Mouse (Mus musculus) ES-Bruce4 (cell line): Measurements from ENCODE around the gene Lrrfip2. TPM values are rescaled to one million over a fixed set of nuclear protein-coding genes. Genes with fewer than 3 reads are reported as not detected.

ENCODE experiments used
- H3K27ac ChIP-seq: 2 replicates; pipeline ENCODE4 v1.5.1; 2012; ENCODE audit warnings: low read length, inconsistent platforms; ENCODE audit not compliant: insufficient read depth
- H3K27me3 ChIP-seq: 2 replicates; pipeline ENCODE4 v1.6.1; 2012; ENCODE audit warnings: mild to moderate bottlenecking, low read length, inconsistent platforms; ENCODE audit not compliant: control insufficient read depth, poor library complexity, insufficient read depth, severe bottlenecking
- H3K36me3 ChIP-seq: 2 replicates; pipeline ENCODE4 v1.6.1; 2012; ENCODE audit warnings: inconsistent platforms, mild to moderate bottlenecking, low read length, moderate library complexity; ENCODE audit not compliant: control insufficient read depth, poor library complexity, insufficient read depth, severe bottlenecking
- H3K4me1 ChIP-seq: one replicate; pipeline ENCODE4 v1.8.1; 2011; ENCODE audit warnings: low read length; ENCODE audit not compliant: control insufficient read depth, insufficient read depth
- H3K4me3 ChIP-seq: 2 replicates; pipeline ENCODE4 v1.5.1; 2011; ENCODE audit warnings: low read depth, mild to moderate bottlenecking, low read length
- H3K9ac ChIP-seq: 2 replicates; pipeline ENCODE4 v1.6.1; 2012; ENCODE audit warnings: low read depth, mild to moderate bottlenecking, inconsistent platforms; ENCODE audit not compliant: poor library complexity, severe bottlenecking
- H3K9me3 ChIP-seq: replicated peaks from 2 replicates; pipeline ENCODE4 v1.6.1; 2012; ENCODE audit warnings: mild to moderate bottlenecking, low read length, inconsistent platforms; ENCODE audit not compliant: control insufficient read depth, poor library complexity, insufficient read depth, severe bottlenecking
- CTCF ChIP-seq: IDR thresholded peaks from one replicate; pipeline ENCODE4 v1.8.1; 2011; ENCODE audit warnings: low read depth, low read length
- EP300 ChIP-seq: IDR thresholded peaks from 2 replicates; pipeline ENCODE4 v1.6.1; 2011; ENCODE audit warnings: low read depth, low read length; ENCODE audit not compliant: insufficient read depth
- POLR2A ChIP-seq: IDR thresholded peaks from one replicate; pipeline ENCODE4 v1.8.1; 2011; ENCODE audit warnings: low read length; ENCODE audit not compliant: insufficient read depth
- polyA plus RNA-seq: library from polyadenylated mRNA; stranded (reverse); fragments of >200 nt; gene quantifications from 2 replicates; pipeline ENCODE4 v1.2.4, GENCODE M21; 2011; ENCODE audit warnings: low read depth; ENCODE audit not compliant: missing spikeins, insufficient read depth, insufficient read length

Lrrfip2 gene
- polyA plus RNA-seq, 1 experiment: 62.0 TPM

DNA sequence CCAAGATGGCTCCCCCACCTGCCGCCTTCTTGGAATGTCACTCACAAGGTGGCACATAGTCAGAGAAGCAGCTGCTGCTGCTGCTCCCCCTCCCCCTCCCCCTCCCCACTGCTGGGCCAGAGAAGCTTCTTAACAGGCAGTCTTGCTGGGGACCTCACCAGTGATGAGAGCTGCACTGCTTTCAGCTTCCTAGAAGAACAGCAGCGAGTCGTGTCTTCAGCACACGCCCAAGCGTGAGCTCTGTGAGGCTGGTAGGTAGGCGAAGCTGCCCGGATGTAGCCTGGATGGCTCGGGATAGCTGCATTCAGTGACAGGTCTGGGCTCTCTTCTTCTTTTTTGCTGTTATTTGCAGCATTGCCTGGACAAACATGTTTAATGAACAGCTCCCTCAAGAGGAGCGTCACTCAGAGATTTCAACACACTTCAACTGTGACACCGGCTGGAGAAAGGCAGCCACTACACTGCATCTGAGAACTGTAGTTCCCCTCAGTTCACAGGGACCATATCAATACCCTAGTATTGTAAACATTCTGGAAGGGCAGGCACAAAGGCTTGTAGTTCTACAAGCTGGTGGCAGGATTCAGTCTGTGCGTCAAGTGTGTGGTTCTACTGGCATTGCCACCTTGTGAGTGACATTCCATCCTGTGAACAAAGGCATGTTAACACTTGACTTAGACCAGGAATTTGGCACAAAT lies 38.5 kb downstream of the Lrrfip2 start:
- Histone ChIP-seq H3K4me3 (no peak overlapping the region), H3K36me3 (no peaks in the 10 kb centered on the region), H3K9ac (no peak overlapping the region), H3K27me3 (no peaks in the 10 kb centered on the region), H3K4me1 (no peaks in the 10 kb centered on the region), H3K9me3 (peaks cover 7% of the 10 kb centered on the region), H3K27ac (no peak overlapping the region)
- TF ChIP-seq EP300 (no peak), CTCF (no peak), POLR2A (no peak)

DNA sequence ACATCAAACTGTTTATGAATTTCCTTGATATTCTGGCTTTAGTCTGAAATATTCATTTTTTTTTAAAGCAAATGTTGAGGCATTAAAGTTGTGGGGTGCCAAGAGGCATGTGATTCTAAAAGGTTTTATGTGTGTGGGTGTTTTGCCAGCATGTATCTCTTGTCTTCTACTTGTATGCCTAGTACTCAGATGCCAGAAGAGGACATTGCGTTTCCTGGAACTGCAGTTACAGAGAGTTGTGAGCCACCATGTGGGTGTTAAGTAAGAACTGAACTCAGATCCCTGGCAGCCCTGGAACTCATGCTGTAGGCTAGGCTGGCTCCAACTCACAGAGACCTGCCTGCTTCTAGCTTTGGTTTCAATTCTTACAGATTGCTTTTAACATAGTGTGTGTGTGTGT lies 42.2 kb downstream of the Lrrfip2 start:
- Histone ChIP-seq H3K9me3 (peaks cover 7% of the 10 kb centered on the region), H3K36me3 (no peaks in the 10 kb centered on the region), H3K4me3 (no peak overlapping the region), H3K4me1 (no peaks in the 10 kb centered on the region), H3K9ac (no peak overlapping the region), H3K27ac (no peak overlapping the region), H3K27me3 (no peaks in the 10 kb centered on the region)
- TF ChIP-seq POLR2A: no peak
- TF ChIP-seq EP300: no peak
- TF ChIP-seq CTCF: no peak

DNA sequence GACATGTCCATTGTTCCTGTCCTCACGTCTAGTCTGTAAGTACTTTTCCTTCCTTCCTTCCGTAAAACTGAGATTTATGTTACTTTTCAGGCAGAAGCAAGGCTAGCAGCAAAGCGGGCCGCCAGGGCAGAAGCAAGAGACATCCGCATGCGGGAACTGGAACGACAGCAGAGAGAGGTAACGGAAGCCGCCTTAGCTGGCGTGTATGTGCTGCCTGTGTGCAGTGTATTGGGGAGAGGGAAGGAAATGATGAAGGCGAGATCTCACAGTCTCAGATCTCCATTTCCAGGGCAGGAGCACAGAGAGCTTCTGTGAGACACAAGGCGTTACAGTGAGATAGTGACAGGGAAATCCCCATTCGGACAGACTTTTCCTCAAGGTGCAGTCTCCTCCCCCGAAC lies 43.8 kb downstream of the Lrrfip2 start:
- Histone ChIP-seq H3K4me3 (no peak overlapping the region), H3K4me1 (no peaks in the 10 kb centered on the region), H3K9me3 (no peaks in the 10 kb centered on the region), H3K27ac (no peak overlapping the region), H3K27me3 (no peaks in the 10 kb centered on the region), H3K36me3 (no peaks in the 10 kb centered on the region), H3K9ac (no peak overlapping the region)
- TF ChIP-seq CTCF (no peak), POLR2A (no peak), EP300 (no peak)

DNA sequence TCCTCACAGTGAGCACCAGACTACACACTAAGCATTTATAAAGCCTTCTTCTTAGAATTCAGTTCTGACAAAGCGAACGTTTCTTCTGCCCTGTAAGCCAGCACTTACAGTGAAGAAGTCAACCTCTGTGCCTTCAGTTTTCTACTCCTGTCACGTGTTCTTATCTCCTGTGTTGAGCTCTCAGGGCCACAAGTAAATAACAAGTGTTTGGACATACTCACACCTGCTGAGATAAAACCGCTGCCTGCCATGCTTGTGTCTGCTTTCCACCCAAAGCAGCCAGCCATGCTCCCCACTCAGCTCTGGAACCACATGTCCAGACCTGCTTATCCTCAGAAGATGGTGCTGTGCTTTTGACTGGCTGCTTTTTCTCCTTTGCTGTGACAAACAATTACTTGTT lies 49.2 kb downstream of the Lrrfip2 start:
- Histone ChIP-seq H3K27me3 (no peaks in the 10 kb centered on the region), H3K4me1 (no peaks in the 10 kb centered on the region), H3K27ac (no peak overlapping the region), H3K36me3 (no peaks in the 10 kb centered on the region), H3K9me3 (no peaks in the 10 kb centered on the region), H3K9ac (no peak overlapping the region), H3K4me3 (no peak overlapping the region)
- TF ChIP-seq POLR2A (no peak), EP300 (no peak), CTCF (no peak)

DNA sequence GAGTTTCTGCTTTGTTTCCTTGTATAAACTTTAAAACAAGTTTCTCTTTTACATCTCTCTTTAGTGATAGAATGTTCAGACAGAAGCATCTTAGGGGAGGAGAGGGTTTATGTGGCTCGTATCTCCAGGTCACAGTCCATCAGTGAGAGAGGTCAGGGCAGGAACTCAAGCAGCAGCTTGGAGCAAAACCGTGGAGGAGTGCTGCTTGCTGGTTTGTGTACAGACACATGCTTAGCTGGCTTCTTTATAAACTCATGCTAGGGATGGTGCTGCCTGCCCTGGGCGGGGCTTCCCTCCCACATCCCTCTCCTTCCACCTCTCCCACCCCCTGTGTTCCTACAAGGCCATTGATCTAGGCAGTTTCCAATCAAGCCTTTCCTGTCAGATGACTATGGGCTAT lies 53.0 kb downstream of the Lrrfip2 start:
- no peak overlapping the region for H3K27ac ChIP-seq
- no peaks in the 10 kb centered on the region for H3K36me3 ChIP-seq
- H3K4me3 ChIP-seq: no peak overlapping the region
- no peak for TF ChIP-seq EP300
- no peak for TF ChIP-seq POLR2A
- no peak for TF ChIP-seq CTCF
- H3K9ac ChIP-seq: no peak overlapping the region
- no peaks in the 10 kb centered on the region for H3K4me1 ChIP-seq
- no peaks in the 10 kb centered on the region for H3K27me3 ChIP-seq
- H3K9me3 ChIP-seq: no peaks in the 10 kb centered on the region

DNA sequence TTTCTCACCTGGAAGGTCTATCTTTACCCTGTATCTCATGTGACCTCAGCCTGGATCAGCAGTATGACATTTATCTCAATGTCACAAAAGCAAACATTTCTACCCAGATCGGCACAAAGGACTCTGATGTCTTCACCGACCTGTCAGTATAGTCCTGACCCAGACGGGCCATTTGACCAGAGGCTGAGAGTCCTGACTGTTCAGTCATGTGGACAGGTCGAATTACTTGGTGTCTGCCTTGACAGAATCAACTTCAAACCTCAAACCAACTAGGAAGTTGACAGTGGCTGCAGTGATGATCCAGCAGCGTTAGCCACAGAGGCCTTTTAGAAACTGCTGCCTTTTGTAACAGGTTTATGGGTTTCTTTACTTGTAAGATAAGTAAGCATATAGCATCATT lies 56.7 kb downstream of the Lrrfip2 start:
- no peaks in the 10 kb centered on the region for H3K9me3 ChIP-seq
- no peak overlapping the region for H3K4me3 ChIP-seq
- no peaks in the 10 kb centered on the region for H3K27me3 ChIP-seq
- H3K4me1 ChIP-seq: no peaks in the 10 kb centered on the region
- no peak overlapping the region for H3K9ac ChIP-seq
- no peak for TF ChIP-seq POLR2A
- TF ChIP-seq CTCF: no peak
- no peak for TF ChIP-seq EP300
- H3K27ac ChIP-seq: no peak overlapping the region
- no peaks in the 10 kb centered on the region for H3K36me3 ChIP-seq
